Mouse (Mus musculus) liver, adult 2 months (tissue): ENCODE results near the gene Enpep. TPM values are rescaled to one million over a fixed set of nuclear protein-coding genes. Genes with fewer than 3 reads are reported as not detected.
A peak's percentile ranks its signal among the peaks of the same experiment; 100 is the strongest.

ENCODE experiments used
- DNase-seq: peaks from one replicate; pipeline ENCODE4 v3.0.0-alpha.2; 2011; ENCODE audit warnings: low read depth, low spot score; ENCODE audit errors: extremely low read depth
- H3K27ac ChIP-seq: fragments of 200-500 bp; replicated peaks from 2 replicates; pipeline ENCODE4 v1.5.1; 2012; ENCODE audit warnings: low read depth, mild to moderate bottlenecking, control low read depth, inconsistent platforms, low read length; ENCODE audit not compliant: insufficient read depth
- H3K27me3 ChIP-seq: fragments of 200-500 bp; 2 replicates; pipeline ENCODE4 v1.6.1; 2012; ENCODE audit warnings: mild to moderate bottlenecking, moderate library complexity, low read length, inconsistent platforms; ENCODE audit not compliant: control insufficient read depth, insufficient read depth
- H3K36me3 ChIP-seq: fragments of 200-500 bp; 2 replicates; pipeline ENCODE4 v1.6.1; 2012; ENCODE audit warnings: low read length, inconsistent platforms; ENCODE audit not compliant: control insufficient read depth, insufficient read depth
- H3K4me1 ChIP-seq: fragments of 200-500 bp; 2 replicates; pipeline ENCODE4 v1.6.1; 2011; ENCODE audit warnings: low read length; ENCODE audit not compliant: control insufficient read depth, insufficient read depth
- H3K4me3 ChIP-seq: fragments of 200-500 bp; 2 replicates; pipeline ENCODE4 v1.5.1; 2011; ENCODE audit warnings: low read depth, mild to moderate bottlenecking, control low read depth, low read length, moderate library complexity; ENCODE audit not compliant: insufficient read depth
- H3K79me2 ChIP-seq: fragments of 200-500 bp; 2 replicates; pipeline ENCODE4 v1.6.1; 2012; ENCODE audit warnings: inconsistent platforms, mild to moderate bottlenecking, low read length, moderate library complexity; ENCODE audit not compliant: control insufficient read depth, insufficient read depth
- H3K9ac ChIP-seq: fragments of 200-500 bp; 2 replicates; pipeline ENCODE4 v1.6.1; 2012; ENCODE audit warnings: low read depth, mild to moderate bottlenecking, control low read depth, inconsistent platforms, low read length
- CTCF ChIP-seq: fragments of 200-500 bp; IDR thresholded peaks from 2 replicates; pipeline ENCODE4 v1.5.1; 2011; ENCODE audit warnings: low read depth, low read length, control low read depth
- POLR2A ChIP-seq: fragments of 200-500 bp; IDR thresholded peaks from 2 replicates; pipeline ENCODE4 v1.6.1; 2011; ENCODE audit warnings: low read length, control low read depth; ENCODE audit not compliant: insufficient read depth; ENCODE audit errors: extremely low read depth
- WGBS: fragments of 180-500 bp; shearing (Covaris S2); methylation state at CpG from one replicate; pipeline ENCODE4 v1.1.7; 2018; 5-methylcytosine and 5-hydroxymethylcytosine counted together
- polyA plus RNA-seq: library from polyadenylated mRNA; depleted of rRNA; stranded (reverse); fragments of >200 nt; gene quantifications from 2 replicates; pipeline ENCODE4 v1.2.3, GENCODE M21; 2012
- total RNA-seq: library from RNA; depleted of rRNA; stranded (reverse); fragments of >200 nt; gene quantifications from 2 replicates; pipeline ENCODE4 v1.2.3, GENCODE M21; 2014

Gene Enpep
- total and polyA plus RNA-seq, 2 experiments, result 21.1 to 82.6 TPM

DNA sequence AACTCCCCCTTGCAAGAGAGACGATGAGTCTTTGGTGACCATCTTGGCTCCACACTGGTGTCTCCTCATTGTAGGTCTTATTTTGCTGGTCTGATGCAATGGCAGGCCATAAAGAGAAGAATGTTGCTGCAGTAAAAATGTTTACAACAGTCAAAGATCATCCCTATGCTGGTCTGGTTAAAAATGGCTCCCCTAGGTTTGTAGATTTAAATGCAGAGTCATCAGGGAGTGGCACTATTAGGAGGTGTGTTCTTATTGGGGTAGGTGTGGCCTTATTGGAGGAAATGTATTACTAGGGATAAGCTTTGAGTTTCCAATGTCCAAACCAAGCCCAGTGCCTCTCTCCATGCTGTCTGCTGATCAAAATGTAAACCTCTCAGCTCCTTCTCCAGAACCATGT, 10.2 kb upstream of the Enpep start:
- no peak overlapping the region for H3K4me3 ChIP-seq
- no peaks in the 10 kb centered on the region for H3K36me3 ChIP-seq
- 98% methylated on average over 1 of the region's 1 CpGs for WGBS
- no peaks in the 10 kb centered on the region for H3K27me3 ChIP-seq
- no peak overlapping the region for H3K27ac ChIP-seq
- DNase-seq, result no peak
- no peaks in the 10 kb centered on the region for H3K4me1 ChIP-seq
- no peak overlapping the region for H3K9ac ChIP-seq
- TF ChIP-seq POLR2A (no peak), CTCF (no peak)
- H3K79me2 ChIP-seq, result no peaks in the 10 kb centered on the region

DNA sequence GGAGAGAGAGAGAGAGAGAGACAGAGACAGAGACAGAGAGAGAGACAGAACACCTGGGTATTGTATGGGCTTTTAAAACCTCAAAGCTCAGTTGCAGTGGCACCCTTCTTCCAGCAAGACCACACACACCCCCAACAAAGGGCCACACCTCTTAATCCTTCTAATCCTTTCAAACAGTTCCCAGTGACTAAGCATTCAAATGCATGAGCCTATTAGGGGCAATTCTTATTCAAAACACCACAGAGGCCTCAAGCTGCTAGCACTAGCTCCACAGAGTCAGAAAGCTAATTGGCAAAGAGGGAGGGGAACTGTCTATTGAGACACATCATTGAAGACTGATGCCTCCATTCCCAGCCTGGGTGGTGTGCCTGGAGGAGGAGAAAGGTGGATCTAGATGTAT, 8.5 kb upstream of the Enpep start:
- peaks cover 4% of the 10 kb centered on the region; the same call in 1 of the 2 replicates for H3K4me1 ChIP-seq
- no peaks in the 10 kb centered on the region for H3K27me3 ChIP-seq
- TF ChIP-seq CTCF (no peak), POLR2A (no peak)
- no peak overlapping the region for H3K27ac ChIP-seq
- H3K4me3 ChIP-seq, result no peak overlapping the region
- H3K36me3 ChIP-seq, result no peaks in the 10 kb centered on the region
- H3K79me2 ChIP-seq, result no peaks in the 10 kb centered on the region
- no peak for DNase-seq
- H3K9ac ChIP-seq, result no peak overlapping the region

DNA sequence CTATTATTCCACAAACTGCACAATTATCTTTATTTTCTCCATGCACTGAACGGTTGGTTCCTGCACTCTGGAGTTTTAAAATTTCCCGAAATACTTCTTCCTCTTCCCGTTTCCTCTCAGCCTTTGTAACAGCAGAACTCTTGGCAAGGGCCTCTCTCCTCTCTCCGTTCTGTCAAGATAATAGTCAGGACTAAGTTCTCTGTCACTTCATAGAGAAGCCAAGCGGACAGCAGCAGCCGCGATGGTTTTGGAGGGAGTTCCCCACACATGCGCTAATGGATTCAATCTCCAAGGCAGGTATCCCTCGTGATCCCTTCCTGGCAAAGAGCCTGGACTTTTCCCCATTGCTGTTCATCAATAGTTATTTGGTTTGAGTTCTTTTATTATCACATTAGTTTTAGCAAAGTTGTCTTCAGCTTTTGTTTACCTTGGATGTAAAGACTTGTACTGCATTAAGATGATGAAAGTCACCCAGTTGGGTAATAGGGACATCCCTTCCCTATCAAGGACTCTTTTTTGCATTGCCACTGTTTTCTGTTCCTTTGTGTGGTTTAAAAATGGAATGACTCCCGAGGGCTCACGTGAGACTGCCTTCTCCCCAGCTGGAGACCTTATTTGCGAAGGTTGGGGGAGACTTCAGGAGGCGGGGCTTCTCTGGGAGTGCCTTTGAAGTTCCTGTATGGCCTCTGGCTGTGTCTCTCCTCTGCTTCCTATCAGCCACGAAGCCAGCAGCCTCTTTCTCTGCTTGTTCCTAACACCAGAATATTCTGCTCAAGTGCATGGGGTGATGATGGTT, 6.0 kb upstream of the Enpep start:
- Histone ChIP-seq H3K27ac (no peak overlapping the region), H3K4me3 (no peak overlapping the region), H3K27me3 (no peaks in the 10 kb centered on the region), H3K79me2 (no peaks in the 10 kb centered on the region), H3K36me3 (no peaks in the 10 kb centered on the region), H3K4me1 (peaks cover 4% of the 10 kb centered on the region; the same call in 1 of the 2 replicates), H3K9ac (no peak overlapping the region)
- WGBS, result 31% methylated on average over 14 of the region's 14 CpGs
- DNase-seq, result peak; percentile 35
- no peak for TF ChIP-seq POLR2A
- no peak for TF ChIP-seq CTCF

DNA sequence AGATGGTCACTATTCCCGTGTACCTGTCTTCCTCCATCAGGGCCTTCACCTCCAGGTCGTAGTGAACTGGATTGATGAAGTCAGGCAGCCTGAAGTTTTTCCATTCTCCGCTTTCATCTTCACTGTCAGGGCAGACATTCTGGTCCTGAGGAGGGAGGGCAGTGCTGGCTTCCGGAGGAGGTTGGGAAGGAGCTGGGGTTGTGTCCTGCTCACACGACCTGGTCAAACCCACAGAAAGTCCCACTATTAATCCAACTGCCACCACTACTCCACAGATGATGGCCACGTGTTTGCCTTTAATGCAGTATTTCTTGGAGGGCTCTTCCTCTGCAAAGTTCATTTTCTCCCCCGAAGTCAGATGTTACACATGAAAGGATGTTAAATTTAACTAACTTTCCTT, 378 bp downstream of the Enpep start:
- no peak for DNase-seq
- Histone ChIP-seq H3K9ac (peak overlapping the region; percentile 58), H3K4me3 (peak overlapping the region; percentile 73), H3K4me1 (peaks cover 17% of the 10 kb centered on the region), H3K27me3 (no peaks in the 10 kb centered on the region), H3K27ac (peak overlapping the region; percentile 73), H3K36me3 (no peaks in the 10 kb centered on the region), H3K79me2 (peaks cover 12% of the 10 kb centered on the region)
- WGBS, result 7% methylated on average over 7 of the region's 7 CpGs
- TF ChIP-seq CTCF (no peak), POLR2A (no peak)

DNA sequence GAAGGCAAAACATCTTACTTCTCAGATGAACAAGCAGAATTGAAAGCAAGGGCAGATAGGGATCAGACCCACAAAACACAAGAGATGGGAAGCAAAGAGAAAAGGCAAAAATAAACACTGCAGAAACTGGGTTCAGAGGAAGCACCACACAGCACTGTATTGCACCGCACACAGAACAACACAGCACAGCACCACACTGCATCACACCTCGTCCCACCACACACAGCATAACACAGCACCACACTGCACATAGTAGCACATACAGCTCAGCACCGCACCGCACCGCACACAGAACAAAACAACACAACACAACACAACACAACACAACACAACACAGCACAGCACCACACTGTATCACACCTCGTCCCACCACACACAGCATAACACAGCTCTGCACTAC, 1.1 kb downstream of the Enpep start:
- Histone ChIP-seq H3K9ac (peak overlapping the region; percentile 58), H3K4me1 (peaks cover 14% of the 10 kb centered on the region), H3K27me3 (no peaks in the 10 kb centered on the region), H3K4me3 (peak overlapping the region; percentile 73), H3K36me3 (no peaks in the 10 kb centered on the region), H3K79me2 (peaks cover 15% of the 10 kb centered on the region), H3K27ac (no peak overlapping the region)
- TF ChIP-seq CTCF, result no peak
- no peak for TF ChIP-seq POLR2A
- 55% methylated on average over 6 of the region's 6 CpGs for WGBS
- DNase-seq, result peak; percentile 31

DNA sequence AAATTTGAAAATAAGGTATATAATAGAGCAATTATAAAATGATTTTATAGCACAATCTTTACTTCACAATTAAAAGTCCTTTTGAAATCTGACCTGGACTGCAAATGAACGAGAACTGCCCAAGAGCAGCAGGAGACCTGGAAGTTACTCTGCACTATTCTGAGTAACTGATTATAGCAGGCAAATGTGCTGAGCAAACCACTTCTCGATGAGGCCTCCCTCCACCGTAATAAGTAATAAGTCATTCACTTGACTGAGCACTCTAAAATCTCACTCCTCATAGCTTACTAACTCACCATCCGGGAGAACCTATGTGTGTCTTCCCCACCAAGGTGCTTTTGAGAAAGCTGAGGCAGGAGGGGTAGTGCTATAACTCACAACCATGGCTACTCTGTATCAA, 4.5 kb downstream of the Enpep start:
- TF ChIP-seq POLR2A (no peak), CTCF (no peak)
- Histone ChIP-seq H3K79me2 (peaks cover 15% of the 10 kb centered on the region), H3K27me3 (no peaks in the 10 kb centered on the region), H3K9ac (no peak overlapping the region), H3K27ac (no peak overlapping the region), H3K4me3 (no peak overlapping the region), H3K4me1 (peaks cover 12% of the 10 kb centered on the region), H3K36me3 (no peaks in the 10 kb centered on the region)
- 88% methylated on average over 4 of the region's 4 CpGs for WGBS
- DNase-seq, result no peak
